Mouse (Mus musculus) CH12.LX (cell line): ENCODE results near the gene Gpd1l. TPM values are rescaled to one million over a fixed set of nuclear protein-coding genes. Genes with fewer than 3 reads are reported as not detected.

ENCODE experiments used
- DNase-seq: peaks from one replicate; pipeline ENCODE4 v3.0.0-alpha.2; 2013; ENCODE audit errors: extremely low read depth
- H3K27ac ChIP-seq: 2 replicates; pipeline ENCODE4 v1.5.1; 2012; ENCODE audit warnings: low read depth, mild to moderate bottlenecking, control low read depth, moderate library complexity; ENCODE audit not compliant: insufficient read depth
- H3K27me3 ChIP-seq: replicated peaks from 2 replicates; pipeline ENCODE3; 2012; ENCODE audit warnings: inconsistent platforms
- H3K36me3 ChIP-seq, 2 experiments: replicated peaks in 1 of 2; 2 replicates each; pipeline versions ENCODE3 to v1.6.1; 2012; ENCODE audit warnings: inconsistent platforms in 1 of 2, low read length in 1 of 2, mild to moderate bottlenecking in 1 of 2, mixed read lengths in 1 of 2, moderate library complexity in 1 of 2; ENCODE audit not compliant: control insufficient read depth in 1 of 2, insufficient read depth in 1 of 2
- H3K4me1 ChIP-seq, 2 experiments: 2 replicates each; pipeline ENCODE4 v1.6.1; 2012; ENCODE audit warnings: inconsistent platforms in 1 of 2, moderate library complexity in 1 of 2; ENCODE audit not compliant: insufficient read depth in 2 of 2, control insufficient read depth in 1 of 2
- H3K4me2 ChIP-seq: 2 replicates; pipeline ENCODE4 v1.6.1; 2012; ENCODE audit warnings: low read depth, mild to moderate bottlenecking, control low read depth; ENCODE audit not compliant: poor library complexity, insufficient read depth, severe bottlenecking
- H3K4me3 ChIP-seq, 3 experiments: fragments of 150-350 bp in 1 of 3; sonication (generic) in 1 of 3; replicated peaks in 1 of 3; 2 replicates each; pipeline versions ENCODE3 to v1.5.1; 2011 to 2012; ENCODE audit warnings: low read depth in 2 of 3, low read length in 2 of 3, mild to moderate bottlenecking in 2 of 3, moderate library complexity in 2 of 3, control low read depth in 1 of 3, improper control_type of control experiment in 1 of 3, inconsistent platforms in 1 of 3, mixed read lengths in 1 of 3; ENCODE audit not compliant: poor library complexity in 1 of 3
- H3K79me2 ChIP-seq: replicated peaks from 2 replicates; pipeline ENCODE4 v1.6.1; 2012; ENCODE audit warnings: mild to moderate bottlenecking, moderate library complexity; ENCODE audit not compliant: control insufficient read depth, poor library complexity, insufficient read depth, severe bottlenecking; ENCODE audit errors: extremely low read depth
- H3K9ac ChIP-seq: 2 replicates; pipeline ENCODE4 v1.6.1; 2012; ENCODE audit warnings: low read depth, mild to moderate bottlenecking, control low read depth, moderate library complexity; ENCODE audit not compliant: insufficient read depth
- H3K9me3 ChIP-seq: replicated peaks from 2 replicates; pipeline ENCODE3; 2012; ENCODE audit warnings: low read length, inconsistent platforms, mixed read lengths
- BHLHE40 ChIP-seq: IDR thresholded peaks from 2 replicates; pipeline ENCODE4 v1.6.1; 2011; ENCODE audit warnings: mild to moderate bottlenecking, low read depth, low read length, improper control_type of control experiment
- CHD1 ChIP-seq: IDR thresholded peaks from 2 replicates; pipeline ENCODE4 v1.6.1; 2012; ENCODE audit warnings: low read depth, low read length, improper control_type of control experiment, inconsistent platforms
- CHD2 ChIP-seq: IDR thresholded peaks from 2 replicates; pipeline ENCODE4 v1.6.1; 2011; ENCODE audit warnings: low read length, improper control_type of control experiment
- CTCF ChIP-seq, 2 experiments: IDR thresholded peaks in 1 of 2; conservative IDR thresholded peaks in 1 of 2; 2 replicates each; pipeline ENCODE4 v1.5.1; 2011 to 2012; ENCODE audit warnings: low read depth in 2 of 2, low read length in 2 of 2, improper control_type of control experiment in 1 of 2, inconsistent platforms in 1 of 2, mild to moderate bottlenecking in 1 of 2, moderate library complexity in 1 of 2
- E2F4 ChIP-seq: IDR thresholded peaks from 2 replicates; pipeline ENCODE4 v1.6.1; 2011; ENCODE audit warnings: low read depth, low read length, improper control_type of control experiment; ENCODE audit not compliant: insufficient replicate concordance
- ELF1 ChIP-seq: IDR thresholded peaks from 2 replicates; pipeline ENCODE4 v1.6.1; 2014; ENCODE audit warnings: low read depth, mild to moderate bottlenecking, inconsistent platforms, low read length, improper control_type of control experiment
- EP300 ChIP-seq: IDR thresholded peaks from 2 replicates; pipeline ENCODE4 v1.6.1; 2011; ENCODE audit warnings: low read length, improper control_type of control experiment
- ETS1 ChIP-seq: conservative IDR thresholded peaks from 2 replicates; pipeline ENCODE4 v1.6.1; 2012; ENCODE audit warnings: low read depth, mild to moderate bottlenecking, inconsistent platforms, low read length, improper control_type of control experiment, moderate library complexity
- GABPA ChIP-seq: IDR thresholded peaks from 2 replicates; pipeline ENCODE4 v1.6.1; 2012; ENCODE audit warnings: low read depth, low read length, improper control_type of control experiment, inconsistent platforms; ENCODE audit not compliant: insufficient replicate concordance
- HCFC1 ChIP-seq: IDR thresholded peaks from 2 replicates; pipeline ENCODE4 v1.6.1; 2012; ENCODE audit warnings: low read depth, mild to moderate bottlenecking, inconsistent platforms, low read length, improper control_type of control experiment
- IRF4 ChIP-seq: IDR thresholded peaks from 2 replicates; pipeline ENCODE4 v1.6.1; 2014; ENCODE audit warnings: low read depth, mild to moderate bottlenecking, inconsistent platforms, low read length, improper control_type of control experiment
- JUN ChIP-seq: IDR thresholded peaks from 2 replicates; pipeline ENCODE4 v1.6.1; 2011; ENCODE audit warnings: low read depth, mild to moderate bottlenecking, low read length, improper control_type of control experiment, moderate library complexity; ENCODE audit not compliant: insufficient read depth
- JUND ChIP-seq: conservative IDR thresholded peaks from 2 replicates; pipeline ENCODE4 v1.6.1; 2011; ENCODE audit warnings: low read depth, low read length, improper control_type of control experiment
- KAT2A ChIP-seq: IDR thresholded peaks from 2 replicates; pipeline ENCODE4 v1.6.1; 2012; ENCODE audit warnings: low read length, improper control_type of control experiment, inconsistent platforms; ENCODE audit not compliant: insufficient replicate concordance
- MAFK ChIP-seq: IDR thresholded peaks from 2 replicates; pipeline ENCODE4 v1.6.1; 2011; ENCODE audit warnings: low read length, improper control_type of control experiment; ENCODE audit not compliant: insufficient replicate concordance
- MAX ChIP-seq: IDR thresholded peaks from 2 replicates; pipeline ENCODE4 v1.6.1; 2011; ENCODE audit warnings: low read length, improper control_type of control experiment
- MAZ ChIP-seq: IDR thresholded peaks from 2 replicates; pipeline ENCODE4 v1.6.1; 2012; ENCODE audit warnings: low read depth, mild to moderate bottlenecking, inconsistent platforms, low read length, improper control_type of control experiment, moderate library complexity
- MEF2A ChIP-seq: IDR thresholded peaks from 2 replicates; pipeline ENCODE4 v1.6.1; 2014; ENCODE audit warnings: low read depth, mild to moderate bottlenecking, inconsistent platforms, low read length, improper control_type of control experiment, borderline replicate concordance
- MXI1 ChIP-seq: IDR thresholded peaks from 2 replicates; pipeline ENCODE4 v1.6.1; 2011; ENCODE audit warnings: mild to moderate bottlenecking, low read depth, low read length, improper control_type of control experiment
- MYC ChIP-seq: IDR thresholded peaks from 2 replicates; pipeline ENCODE4 v1.6.1; 2011; ENCODE audit warnings: low read depth, mild to moderate bottlenecking, improper control_type of control experiment, low read length
- NELFE ChIP-seq: IDR thresholded peaks from 2 replicates; pipeline ENCODE4 v1.6.1; 2011; ENCODE audit warnings: low read depth, low read length, improper control_type of control experiment
- NRF1 ChIP-seq: IDR thresholded peaks from 2 replicates; pipeline ENCODE4 v1.6.1; 2014; ENCODE audit warnings: low read depth, mild to moderate bottlenecking, inconsistent platforms, low read length, improper control_type of control experiment, moderate library complexity
- PAX5 ChIP-seq: IDR thresholded peaks from 2 replicates; pipeline ENCODE4 v1.6.1; 2012; ENCODE audit warnings: low read length, inconsistent platforms, mixed read lengths
- POLR2A ChIP-seq: IDR thresholded peaks from 2 replicates; pipeline ENCODE4 v1.6.1; 2011; ENCODE audit warnings: low read depth, mild to moderate bottlenecking, improper control_type of control experiment, low read length
- POLR2AphosphoS2 ChIP-seq: IDR thresholded peaks from 2 replicates; pipeline ENCODE4 v1.6.1; 2011; ENCODE audit warnings: low read depth, low read length, improper control_type of control experiment
- RAD21 ChIP-seq: IDR thresholded peaks from 2 replicates; pipeline ENCODE4 v1.6.1; 2011; ENCODE audit warnings: low read depth, mild to moderate bottlenecking, low read length, improper control_type of control experiment, moderate library complexity
- RCOR1 ChIP-seq: conservative IDR thresholded peaks from 2 replicates; pipeline ENCODE4 v1.6.1; 2012; ENCODE audit warnings: low read depth, mild to moderate bottlenecking, inconsistent platforms, low read length, improper control_type of control experiment
- SIN3A ChIP-seq: IDR thresholded peaks from 2 replicates; pipeline ENCODE4 v1.6.1; 2012; ENCODE audit warnings: low read length, improper control_type of control experiment, inconsistent platforms
- SMC3 ChIP-seq: IDR thresholded peaks from 2 replicates; pipeline ENCODE4 v1.6.1; 2011; ENCODE audit warnings: low read depth, low read length, improper control_type of control experiment
- TBP ChIP-seq: conservative IDR thresholded peaks from 2 replicates; pipeline ENCODE4 v1.6.1; 2011; ENCODE audit warnings: low read depth, low read length, improper control_type of control experiment
- TCF12 ChIP-seq: IDR thresholded peaks from 2 replicates; pipeline ENCODE4 v1.6.1; 2014; ENCODE audit warnings: low read depth, mild to moderate bottlenecking, inconsistent platforms, low read length, improper control_type of control experiment
- UBTF ChIP-seq: IDR thresholded peaks from 2 replicates; pipeline ENCODE4 v1.6.1; 2012; ENCODE audit warnings: low read depth, mild to moderate bottlenecking, inconsistent platforms, low read length, improper control_type of control experiment, moderate library complexity
- USF1 ChIP-seq: IDR thresholded peaks from 2 replicates; pipeline ENCODE4 v1.6.1; 2014; ENCODE audit warnings: low read depth, mild to moderate bottlenecking, inconsistent platforms, low read length, improper control_type of control experiment
- USF2 ChIP-seq: conservative IDR thresholded peaks from 2 replicates; pipeline ENCODE4 v1.6.1; 2011; ENCODE audit warnings: low read depth, low read length, improper control_type of control experiment
- ZC3H11A ChIP-seq: IDR thresholded peaks from 2 replicates; pipeline ENCODE4 v1.6.1; 2012; ENCODE audit warnings: low read depth, mild to moderate bottlenecking, inconsistent platforms, low read length, improper control_type of control experiment
- ZKSCAN1 ChIP-seq: IDR thresholded peaks from 2 replicates; pipeline ENCODE4 v1.6.1; 2012; ENCODE audit warnings: low read depth, inconsistent platforms, low read length, improper control_type of control experiment, borderline replicate concordance
- ZMIZ1 ChIP-seq: IDR thresholded peaks from 2 replicates; pipeline ENCODE4 v1.6.1; 2012; ENCODE audit warnings: low read depth, mild to moderate bottlenecking, inconsistent platforms, low read length, improper control_type of control experiment
- ZNF384 ChIP-seq: IDR thresholded peaks from 2 replicates; pipeline ENCODE4 v1.6.1; 2012; ENCODE audit warnings: low read depth, low read length, improper control_type of control experiment, inconsistent platforms
- dilution Hi-C: fragments of 300-500 bp; cut with MboI; formaldehyde crosslinking; loops from 2 replicates; pipeline ENCODE4 v1.14.3; 2020; ENCODE audit warnings: low sequenced_read_pairs; ENCODE audit not compliant: extremely low pct_unique_long_range_greater_than_20kb, extremely low pct_ligation_motif_present
- in situ Hi-C: fragments of 300-500 bp; cut with MboI; formaldehyde crosslinking; loops from 3 replicates; pipeline ENCODE4 v1.14.3; 2019; ENCODE audit warnings: low sequenced_read_pairs, low pct_ligation_motif_present, low pct_unique_long_range_greater_than_20kb, mixed read lengths
- polyA plus RNA-seq: library from polyadenylated mRNA; unstranded; fragments of >175 nt; gene quantifications from 2 replicates; pipeline ENCODE4 v1.2.1, GENCODE M21; 2012; ENCODE audit warnings: low read depth; ENCODE audit not compliant: insufficient read length
- total RNA-seq, 2 experiments: library from RNA; depleted of rRNA; stranded (reverse); fragments of 300-350 nt in 1 of 2; fragments of >200 nt in 1 of 2; gene quantifications; 2 replicates each; pipeline ENCODE4 v1.2.3; 2012 to 2014

The Gpd1l gene
- total RNA-seq (2012; rRNA removed) = 4.6 and 5.2 TPM in 2 replicates
- total RNA-seq (2014; rRNA removed) = 7.1 and 7.4 TPM in 2 replicates
- polyA plus RNA-seq = 5.8 and 5.9 TPM in 2 replicates

DNA sequence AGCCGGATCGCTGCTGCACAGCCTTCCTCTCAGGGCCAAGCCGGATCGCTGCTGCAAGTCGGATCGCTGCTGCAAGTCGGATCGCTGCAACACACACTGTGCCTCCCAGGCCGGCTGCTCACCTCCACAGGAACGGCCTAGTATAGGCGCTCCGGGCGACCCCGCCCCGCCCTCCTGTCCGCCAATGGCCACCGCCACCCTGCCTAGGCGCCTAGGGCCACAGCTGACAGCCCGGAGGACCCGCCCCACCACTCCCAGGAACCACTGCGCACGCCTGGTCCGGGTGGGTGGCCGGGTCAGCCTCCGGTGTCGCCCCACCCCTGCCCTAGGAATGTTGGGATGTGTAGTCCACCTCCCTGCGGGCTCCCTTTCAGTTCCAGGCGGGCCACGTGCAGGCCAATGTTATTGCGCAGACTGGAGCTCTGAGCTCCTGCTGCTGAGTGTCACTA lies at the start of gene Gpd1l:
Gpd1l (minus strand) TSS at position 265 of the 449 bp plus-strand sequence.
- H3K36me3 ChIP-seq = no peaks in the 10 kb centered on the region
- DNase-seq = peak; percentile 80
- peaks cover 4 to 18% of the 10 kb centered on the region in 2 experiments for H3K4me1 ChIP-seq
- H3K9me3 ChIP-seq = no peaks in the 10 kb centered on the region
- no peak within 1 kb of the TSS for H3K27ac ChIP-seq
- no peaks in the 10 kb centered on the region for H3K27me3 ChIP-seq
- no peaks in the 10 kb centered on the region for H3K79me2 ChIP-seq
- peak within 1 kb of the TSS; percentile 54 to 72 (median 63) for H3K4me3 ChIP-seq
- peak within 1 kb of the TSS; percentile 31 for H3K9ac ChIP-seq
- no peak for TF ChIP-seq RCOR1
- peak; percentile 91 for TF ChIP-seq HCFC1
- no peak for TF ChIP-seq MAFK
- no peak for TF ChIP-seq ETS1
- TF ChIP-seq MAZ = 0 out of 2 replicates have a peak, but pooled peaks have one; percentile 26
- TF ChIP-seq ELF1 = no peak; the same call in 1 of the 2 replicates
- peak; percentile 66 for TF ChIP-seq MXI1
- no peak for TF ChIP-seq ZC3H11A
- TF ChIP-seq ZKSCAN1 = no peak
- TF ChIP-seq TBP = no peak
- 0 out of 2 replicates have a peak, but pooled peaks have one; percentile 27 for TF ChIP-seq BHLHE40
- TF ChIP-seq RAD21 = no peak
- peak; percentile 33; the same call in 1 of the 2 replicates for TF ChIP-seq MYC
- TF ChIP-seq TCF12 = peak; percentile 61; the same call in 1 of the 2 replicates
- no peak for TF ChIP-seq UBTF
- TF ChIP-seq POLR2A = peak; percentile 69
- TF ChIP-seq EP300 = no peak
- no peak for TF ChIP-seq ZMIZ1
- no peak for TF ChIP-seq USF1
- 0 out of 2 replicates have a peak, but pooled peaks have one; percentile 19 for TF ChIP-seq IRF4
- peak; percentile 50; the same call in 1 of the 2 replicates for TF ChIP-seq MAX
- TF ChIP-seq JUN = no peak
- TF ChIP-seq POLR2AphosphoS2 = no peak
- TF ChIP-seq ZNF384 = no peak
- TF ChIP-seq CHD2 = no peak
- peak; percentile 51; the same call in 1 of the 2 replicates for TF ChIP-seq NELFE
- TF ChIP-seq USF2 = no peak
- TF ChIP-seq CHD1 = no peak
- no peak for TF ChIP-seq CTCF (conservative IDR thresholded peaks at IDR 0.05 in 1 of 2, IDR thresholded peaks at IDR 0.05 in 1 of 2; ENCODE audit: low read depth in 2 of 2, low read length in 2 of 2)
- 0 out of 2 replicates have a peak, but pooled peaks have one; percentile 71 for TF ChIP-seq SIN3A
- no peak for TF ChIP-seq PAX5
- TF ChIP-seq E2F4 = no peak
- TF ChIP-seq MEF2A = 0 out of 2 replicates have a peak, but pooled peaks have one; percentile 31
- TF ChIP-seq NRF1 = peak; percentile 80
- peak; percentile 69; the same call in 1 of the 2 replicates for TF ChIP-seq KAT2A
- no peak; the same call in 1 of the 2 replicates for TF ChIP-seq GABPA
- no peak for TF ChIP-seq JUND
- TF ChIP-seq SMC3 = no peak
- TF ChIP-seq, all 38 proteins: peak for 14
- H3K4me2 ChIP-seq = peak within 1 kb of the TSS; percentile 78
- in situ Hi-C loops = no loop called here
- dilution Hi-C loops = no loop called here
